In genomic region chr5:139403692-139404260, GRCm38 (mm10) we compare ENCODE assay signal across 24 mouse cellular contexts. TPM values are rescaled to one million over a fixed set of nuclear protein-coding genes. Genes with fewer than 3 reads are reported as not detected.
DNase-seq lines count a peak whose midpoint lies in the region; ATAC-seq and TF ChIP-seq lines count a peak whose summit lies in the region.
"Had no signal": no experiment of that assay in that cellular context is flagged by ENCODE, and none has a peak within 500 bp of the region (broad histone marks: within the 10 kb centered on the region; RNA-seq: fewer than 3 reads in every experiment).

No protein-coding gene starts in this region.

- peaks cover 34% of the 10 kb centered on the region for H3K27me3 ChIP-seq in heart, embryonic 10.5 days (ENCODE audit: insufficient read depth, poor library complexity, severe bottlenecking)
- H3K27me3 ChIP-seq in heart, embryonic 11.5 days (ENCODE audit: control insufficient read depth, insufficient read depth, low read length), result no peaks in the 10 kb centered on the region
- H3K27me3 ChIP-seq: hindbrain, embryonic 15.5 days; limb, embryonic 13.5 days; midbrain, embryonic 12.5 days had no signal

- H3K4me1 ChIP-seq in heart, embryonic 10.5 days, result peaks cover 37% of the 10 kb centered on the region
- peaks cover 14% of the 10 kb centered on the region for H3K4me1 ChIP-seq in heart, embryonic 11.5 days (ENCODE audit: control insufficient read depth, insufficient read depth, low read length)
- H3K4me1 ChIP-seq in bone marrow, adult 2 months (ENCODE audit: control insufficient read depth, insufficient read depth, low read length), result peaks cover 12% of the 10 kb centered on the region
- H3K4me1 ChIP-seq: midbrain, embryonic 12.5 days had no signal

- H3K9me3 ChIP-seq in heart, embryonic 10.5 days, result no peaks in the 10 kb centered on the region
- no peaks in the 10 kb centered on the region for H3K9me3 ChIP-seq in heart, embryonic 11.5 days (replicated peaks; ENCODE audit: control insufficient read depth, low read length)
- H3K9me3 ChIP-seq: hindbrain, embryonic 15.5 days; limb, embryonic 13.5 days; midbrain, embryonic 12.5 days had no signal

- no peak for TF ChIP-seq CTCF in bone marrow, adult 2 months (IDR thresholded peaks at IDR 0.05; ENCODE audit: control insufficient read depth, insufficient read depth, low read length)

- DNase-seq in heart, embryonic 10.5 days (ENCODE audit: low spot score), result no peak
- no peak for DNase-seq in retina, embryonic 14.5 days (ENCODE audit: low spot score)
- DNase-seq in left cerebral cortex, postnatal 25 days (ENCODE audit: low spot score in 2 of 2), result no peak
- DNase-seq in cerebellum, postnatal 14 days, result no peak
- DNase-seq: adrenal gland, postnatal 36 days; B cell, adult 2 months; cerebellum, postnatal 25 days; forebrain, postnatal 0 days; kidney, postnatal 14 days; layer of hippocampus, adult 9-11 months; right cerebral cortex, adult 18-20 months; spleen, adult 18-20 months had no signal

- 0 out of 2 replicates have a peak overlapping the region, but pooled peaks have one; percentile 13 for H3K27ac ChIP-seq in heart, embryonic 10.5 days
- no peak overlapping the region for H3K27ac ChIP-seq in heart, embryonic 11.5 days (ENCODE audit: low read depth, low read length)
- peak overlapping the region; percentile 74 for H3K27ac ChIP-seq in bone marrow, adult 2 months (ENCODE audit: control insufficient read depth, insufficient read depth, low read depth, low read length, poor library complexity)
- H3K27ac ChIP-seq: hindbrain, embryonic 15.5 days; limb, embryonic 13.5 days; midbrain, embryonic 12.5 days had no signal

- H3K36me3 ChIP-seq in heart, embryonic 10.5 days, result no peaks in the 10 kb centered on the region
- H3K36me3 ChIP-seq in heart, embryonic 11.5 days (ENCODE audit: control insufficient read depth, insufficient read depth, low read length), result no peaks in the 10 kb centered on the region
- H3K36me3 ChIP-seq: hindbrain, embryonic 15.5 days; limb, embryonic 13.5 days; midbrain, embryonic 12.5 days had no signal

- WGBS in heart, embryonic 10.5 days, result 89% methylated on average over 8 of the region's 8 CpGs
- 85% methylated on average over 8 of the region's 8 CpGs for WGBS in heart, embryonic 11.5 days (ENCODE audit: insufficient replicate concordance)
- WGBS in bone marrow, adult 2 months, result 22% methylated on average over 8 of the region's 8 CpGs

- ATAC-seq in heart, embryonic 11.5 days (replicated peaks; ENCODE audit: insufficient number of reproducible peaks, low FRiP score, low TSS enrichment), result no peak
- ATAC-seq in granulocyte monocyte progenitor cell, adult 5-6 weeks (replicated peaks; ENCODE audit: poor library complexity, severe bottlenecking), result peak; percentile 49
- ATAC-seq in megakaryocyte, adult 5-6 weeks (ENCODE audit: poor library complexity, severe bottlenecking), result peak; percentile 27
- ATAC-seq: forebrain, postnatal 0 days; intestine, postnatal 0 days had no signal

- no peak overlapping the region for H3K4me3 ChIP-seq in heart, embryonic 10.5 days
- H3K4me3 ChIP-seq in heart, embryonic 11.5 days (ENCODE audit: low read depth, low read length), result no peak overlapping the region
- H3K4me3 ChIP-seq in bone marrow, adult 2 months (replicated peaks; ENCODE audit: control insufficient read depth, low read depth, low read length), result peak overlapping the region; percentile 4
- H3K4me3 ChIP-seq: hindbrain, embryonic 15.5 days; limb, embryonic 13.5 days; midbrain, embryonic 12.5 days; myocyte had no signal

- H3K9ac ChIP-seq in heart, embryonic 11.5 days (ENCODE audit: low read depth, low read length), result no peak overlapping the region
- H3K9ac ChIP-seq: forebrain, postnatal 0 days; hindbrain, embryonic 15.5 days; limb, embryonic 13.5 days; midbrain, embryonic 12.5 days had no signal

- intact Hi-C loops in left cerebral cortex, postnatal 25 days (cut with DNase I), result loop anchor here (2.0 to 5.0 kb wide), 2 partner anchors 27 to 54 kb away; no protein-coding TSS in a partner anchor

- no peak for TF ChIP-seq POLR2A in bone marrow, adult 2 months (IDR thresholded peaks at IDR 0.05; ENCODE audit: borderline replicate concordance, control insufficient read depth, low read depth, low read length)

- H3K4me2 ChIP-seq in heart, embryonic 11.5 days, result no peak overlapping the region
- H3K4me2 ChIP-seq: hindbrain, embryonic 15.5 days; limb, embryonic 13.5 days; midbrain, embryonic 12.5 days had no signal

RNA-seq across cellular contexts. Expression of gene C130050O18Rik, which starts 1.3 kb away (rescaled TPM):
- polyA plus RNA-seq in heart, embryonic 10.5 days (2016; fragmentation: Nextera tagmentation; extraction: Ambion mirVana), result 0.28 and 0.45 TPM in 2 replicates
- polyA plus RNA-seq in heart, embryonic 11.5 days (2014; fragmentation: Nextera tagmentation; extraction: Ambion mirVana), result 0.17 and 0.21 TPM in 2 replicates
- 0.88 and 4.0 TPM in 2 replicates for polyA plus RNA-seq in bone marrow, adult 2 months (2011; ENCODE audit: insufficient read depth, insufficient read length, low replicate concordance, missing spikeins)
- 0.53 and 5.8 TPM in 2 replicates for total RNA-seq in granulocyte monocyte progenitor cell, adult 5-6 weeks (2014; fragmentation: Nextera tagmentation)
- total RNA-seq in granulocyte monocyte progenitor cell, adult 5-6 weeks (2017), result 1.4 and 3.6 TPM in 2 replicates
- total RNA-seq in megakaryocyte, adult 5-6 weeks (2015), result 18.3 and 19.9 TPM in 2 replicates
- total RNA-seq in megakaryocyte, adult 5-6 weeks (2017), result 16.6 and 19.7 TPM in 2 replicates
- under 1 TPM; 0.30 to 0.34 TPM for total RNA-seq in left cerebral cortex, postnatal 25 days (2021)
- total RNA-seq: forebrain, postnatal 0 days had no signal

RNA-seq across cellular contexts. Expression of gene Gper1, which starts 19.2 kb away (rescaled TPM):
- 0.26 and 0.36 TPM in 2 replicates for polyA plus RNA-seq in heart, embryonic 10.5 days (2016; fragmentation: Nextera tagmentation; extraction: Ambion mirVana)
- polyA plus RNA-seq in heart, embryonic 11.5 days (2014; fragmentation: Nextera tagmentation; extraction: Ambion mirVana), result 0.57 and 0.72 TPM in 2 replicates
- not detected in 2 replicates for polyA plus RNA-seq in bone marrow, adult 2 months (2011; ENCODE audit: insufficient read depth, insufficient read length, low replicate concordance, missing spikeins)
- not detected in 2 replicates for total RNA-seq in granulocyte monocyte progenitor cell, adult 5-6 weeks (2014; fragmentation: Nextera tagmentation)
- total RNA-seq in granulocyte monocyte progenitor cell, adult 5-6 weeks (2017), result not detected in 2 replicates
- 0.07 TPM in 1 of 2 replicates, not detected in the other for total RNA-seq in megakaryocyte, adult 5-6 weeks (2015)
- 0.22 TPM in 1 of 2 replicates, not detected in the other for total RNA-seq in megakaryocyte, adult 5-6 weeks (2017)
- 1 to 10 TPM; 3.0 to 3.3 TPM for total RNA-seq in left cerebral cortex, postnatal 25 days (2021)

RNA-seq across cellular contexts. Expression of gene Gpr146, which starts 26.3 kb away (rescaled TPM):
- 5.6 and 5.7 TPM in 2 replicates for polyA plus RNA-seq in heart, embryonic 10.5 days (2016; fragmentation: Nextera tagmentation; extraction: Ambion mirVana)
- polyA plus RNA-seq in heart, embryonic 11.5 days (2014; fragmentation: Nextera tagmentation; extraction: Ambion mirVana), result 7.2 and 7.5 TPM in 2 replicates
- polyA plus RNA-seq in bone marrow, adult 2 months (2011; ENCODE audit: insufficient read depth, insufficient read length, low replicate concordance, missing spikeins), result 14.6 and 20.1 TPM in 2 replicates
- total RNA-seq in granulocyte monocyte progenitor cell, adult 5-6 weeks (2014; fragmentation: Nextera tagmentation), result 5.0 and 7.3 TPM in 2 replicates
- 4.0 and 5.4 TPM in 2 replicates for total RNA-seq in granulocyte monocyte progenitor cell, adult 5-6 weeks (2017)
- 9.8 and 13.1 TPM in 2 replicates for total RNA-seq in megakaryocyte, adult 5-6 weeks (2015)
- total RNA-seq in megakaryocyte, adult 5-6 weeks (2017), result 9.6 and 14.8 TPM in 2 replicates
- total RNA-seq in left cerebral cortex, postnatal 25 days (2021), result 10 to 100 TPM; 12.0 to 13.5 TPM

RNA-seq across cellular contexts. Expression of gene Cyp2w1, which starts 51.4 kb away (rescaled TPM):
- not detected in 2 replicates for polyA plus RNA-seq in heart, embryonic 10.5 days (2016; fragmentation: Nextera tagmentation; extraction: Ambion mirVana)
- not detected in 2 replicates for polyA plus RNA-seq in heart, embryonic 11.5 days (2014; fragmentation: Nextera tagmentation; extraction: Ambion mirVana)
- polyA plus RNA-seq in bone marrow, adult 2 months (2011; ENCODE audit: insufficient read depth, insufficient read length, low replicate concordance, missing spikeins), result not detected in 2 replicates
- not detected in 2 replicates for total RNA-seq in granulocyte monocyte progenitor cell, adult 5-6 weeks (2014; fragmentation: Nextera tagmentation)
- total RNA-seq in granulocyte monocyte progenitor cell, adult 5-6 weeks (2017), result not detected in 2 replicates
- not detected in 2 replicates for total RNA-seq in megakaryocyte, adult 5-6 weeks (2015)
- not detected in 2 replicates for total RNA-seq in megakaryocyte, adult 5-6 weeks (2017)
- total RNA-seq in left cerebral cortex, postnatal 25 days (2021), result not detected
- total RNA-seq: adrenal gland, postnatal 36 days; forebrain, postnatal 0 days; gastrocnemius, adult 8-10 months; heart, postnatal 25 days; left cerebral cortex, adult 8-10 months had no signal
- polyA plus RNA-seq: forebrain, postnatal 0 days; hindbrain, embryonic 15.5 days; myocyte had no signal

RNA-seq across cellular contexts. Expression of gene Cox19, which starts 52.6 kb away (rescaled TPM):
- 76.3 and 93.2 TPM in 2 replicates for polyA plus RNA-seq in heart, embryonic 10.5 days (2016; fragmentation: Nextera tagmentation; extraction: Ambion mirVana)
- 85.3 and 95.2 TPM in 2 replicates for polyA plus RNA-seq in heart, embryonic 11.5 days (2014; fragmentation: Nextera tagmentation; extraction: Ambion mirVana)
- polyA plus RNA-seq in bone marrow, adult 2 months (2011; ENCODE audit: insufficient read depth, insufficient read length, low replicate concordance, missing spikeins), result 27.6 and 39.3 TPM in 2 replicates
- 29.2 and 60.1 TPM in 2 replicates for total RNA-seq in granulocyte monocyte progenitor cell, adult 5-6 weeks (2014; fragmentation: Nextera tagmentation)
- total RNA-seq in granulocyte monocyte progenitor cell, adult 5-6 weeks (2017), result 31.4 and 35.9 TPM in 2 replicates
- 35.6 and 42.6 TPM in 2 replicates for total RNA-seq in megakaryocyte, adult 5-6 weeks (2015)
- 20.0 and 24.6 TPM in 2 replicates for total RNA-seq in megakaryocyte, adult 5-6 weeks (2017)
- total RNA-seq in left cerebral cortex, postnatal 25 days (2021), result 10 to 100 TPM; 65.6 to 70.7 TPM
